Mouse (Mus musculus) layer of hippocampus, adult 9-11 months (tissue): ENCODE results near the gene Bcl6.
A peak's percentile ranks its signal among the peaks of the same experiment; 100 is the strongest.

Source experiments
- DNase-seq: peaks from one replicate; pipeline ENCODE4 v3.0.0; 2022

Gene Bcl6

DNA sequence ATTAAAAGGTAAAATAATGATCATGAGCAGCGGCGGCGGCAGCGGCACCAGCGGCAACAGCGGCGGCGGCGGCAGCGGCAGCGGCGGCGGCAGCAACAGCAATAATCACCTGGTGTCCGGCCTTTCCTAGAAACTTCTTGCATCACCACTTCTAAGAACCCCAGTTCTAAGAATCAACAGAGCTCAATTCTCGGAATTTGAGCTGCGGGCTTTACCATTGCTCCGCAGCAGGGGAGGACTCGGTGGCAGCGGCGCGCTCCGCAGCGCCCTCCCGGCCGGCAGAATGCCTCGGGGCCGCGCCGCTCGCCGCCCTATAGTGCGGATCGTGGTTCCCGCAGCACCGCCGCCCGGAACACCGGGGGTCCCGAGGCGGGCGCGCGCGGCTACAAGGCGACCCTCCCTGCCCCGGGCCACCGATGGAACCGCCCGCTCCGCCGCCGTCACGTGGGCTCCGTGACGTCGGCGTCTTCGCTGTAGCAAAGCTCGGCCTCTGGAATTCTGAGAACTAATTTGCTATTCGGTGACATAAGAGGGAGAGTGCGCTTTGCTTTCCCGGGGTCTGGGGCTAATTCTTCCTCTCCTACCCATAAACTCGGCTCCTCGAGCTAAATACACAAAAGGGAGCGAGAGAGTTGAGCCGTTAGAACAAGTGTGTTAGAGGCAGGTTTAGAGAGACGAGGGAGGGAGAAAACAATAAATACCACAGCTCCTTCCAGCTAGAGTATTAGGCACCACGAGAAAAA lies at the start of gene Bcl6, which contains the start of gene Gm37419:
Gene Bcl6 (minus strand): TSS at position 387 of the 743 bp plus-strand sequence.
Gene Gm37419 (plus strand): TSS at position 17 of the 743 bp plus-strand sequence.
- DNase-seq, result peak; percentile 87

DNA sequence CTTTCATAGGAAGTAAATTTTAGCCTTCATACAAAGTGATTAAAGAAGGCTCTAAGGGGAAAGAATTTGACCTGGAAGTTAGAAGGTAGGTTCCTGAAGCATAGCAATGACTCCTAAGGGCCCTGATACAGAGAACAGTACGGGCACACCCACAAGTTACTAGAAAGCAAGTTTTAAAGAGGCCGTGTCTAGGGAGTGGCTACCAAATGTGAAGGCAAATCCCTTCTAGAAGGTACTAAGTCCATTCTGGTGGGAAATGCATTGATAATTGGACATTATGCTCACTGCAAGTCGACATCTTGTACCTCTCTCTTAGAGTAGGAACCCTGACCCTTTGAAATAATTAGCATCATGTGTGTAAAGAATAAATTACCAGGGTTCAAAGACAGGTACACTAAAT lies 47.7 kb upstream of the Bcl6 start:
- no peak for DNase-seq

DNA sequence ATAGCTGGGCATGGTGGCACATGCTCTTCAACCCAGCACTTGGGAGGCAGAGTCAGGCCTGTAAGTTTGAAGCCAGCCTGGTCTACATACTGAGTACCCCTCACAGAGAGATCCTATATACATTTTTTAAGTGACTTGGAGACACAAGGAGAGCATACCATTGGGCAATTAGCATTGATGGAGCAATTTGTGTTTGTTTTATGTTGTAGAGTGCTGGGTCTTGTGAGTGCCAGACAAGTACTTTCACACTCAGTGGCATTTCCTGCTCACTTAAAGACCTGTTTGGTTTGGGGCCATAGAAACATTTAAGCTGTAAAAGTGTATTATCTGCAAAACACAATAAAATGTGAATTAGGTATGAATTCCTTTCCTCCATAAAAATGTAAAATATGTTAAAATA lies 47.1 kb upstream of the Bcl6 start:
- DNase-seq, result no peak

DNA sequence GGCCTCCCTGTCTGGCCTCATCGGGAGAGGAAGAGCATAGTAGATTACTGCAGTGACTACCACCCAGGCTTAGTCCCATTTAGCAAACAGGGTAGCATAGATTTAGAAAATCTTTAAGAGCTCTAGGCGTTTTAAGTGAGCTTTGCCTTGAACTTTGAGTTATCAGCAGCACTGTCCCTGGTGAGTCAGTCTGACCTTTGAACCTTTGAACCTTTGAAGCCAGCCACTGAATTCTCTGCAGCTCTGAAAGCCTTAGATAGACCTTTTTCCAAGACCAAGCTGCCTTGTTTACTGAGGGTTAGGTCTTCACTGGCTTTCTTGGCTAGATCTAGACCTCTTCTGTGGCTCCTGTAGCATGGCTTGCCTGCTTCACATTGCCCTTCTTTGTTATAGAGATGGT lies 45.8 kb upstream of the Bcl6 start:
- DNase-seq, result no peak

DNA sequence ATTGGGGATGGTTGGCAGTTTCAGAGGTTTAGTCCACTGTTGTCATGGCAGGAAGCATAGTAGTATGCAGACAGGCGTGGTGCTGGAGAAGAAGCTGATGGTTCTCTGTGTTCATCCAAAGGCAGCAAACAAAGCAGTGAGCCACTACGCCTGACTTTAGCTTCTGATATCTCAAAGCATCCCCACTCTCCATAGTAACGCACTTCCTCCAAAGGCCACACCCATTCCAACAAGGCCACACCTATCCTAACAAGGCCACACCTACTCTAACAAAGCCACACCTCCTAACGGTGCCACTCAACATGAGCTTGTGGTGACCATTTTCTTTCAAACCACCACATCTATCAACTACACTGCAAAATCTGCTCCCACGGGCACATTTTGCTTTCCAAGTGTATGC lies 44.6 kb upstream of the Bcl6 start:
- no peak for DNase-seq

DNA sequence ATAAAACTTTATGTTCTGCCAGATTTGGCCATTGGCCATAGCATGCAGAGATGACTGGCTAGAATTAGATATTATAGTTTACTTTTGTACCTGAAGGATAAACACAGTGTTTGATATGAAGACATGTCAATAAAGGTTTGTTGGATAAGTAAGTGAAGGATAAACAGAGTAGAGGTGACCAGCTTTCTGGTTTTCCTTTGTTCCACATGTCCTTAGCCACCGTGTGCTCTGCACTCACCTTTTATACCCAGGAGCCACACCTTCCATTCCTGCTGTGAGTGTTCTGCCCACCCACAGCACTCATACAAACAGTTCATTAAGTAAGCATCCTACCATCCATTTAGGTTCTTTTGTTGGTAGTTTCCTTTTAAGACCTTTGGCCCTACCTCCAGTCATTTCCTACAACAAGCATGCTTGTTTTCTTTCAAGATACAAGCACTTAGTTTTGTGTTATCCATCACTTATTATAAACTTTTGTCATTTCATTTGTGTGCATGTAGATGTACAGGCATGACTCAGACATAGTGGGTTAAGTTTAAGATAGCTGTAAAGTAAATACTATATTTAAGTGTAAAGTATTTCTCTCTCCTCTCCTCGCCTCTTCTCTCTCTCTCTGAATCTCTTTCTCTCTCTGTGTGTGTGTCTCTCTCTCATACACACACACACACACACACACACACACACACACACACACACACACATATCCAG lies 41.5 kb upstream of the Bcl6 start:
- no peak for DNase-seq

DNA sequence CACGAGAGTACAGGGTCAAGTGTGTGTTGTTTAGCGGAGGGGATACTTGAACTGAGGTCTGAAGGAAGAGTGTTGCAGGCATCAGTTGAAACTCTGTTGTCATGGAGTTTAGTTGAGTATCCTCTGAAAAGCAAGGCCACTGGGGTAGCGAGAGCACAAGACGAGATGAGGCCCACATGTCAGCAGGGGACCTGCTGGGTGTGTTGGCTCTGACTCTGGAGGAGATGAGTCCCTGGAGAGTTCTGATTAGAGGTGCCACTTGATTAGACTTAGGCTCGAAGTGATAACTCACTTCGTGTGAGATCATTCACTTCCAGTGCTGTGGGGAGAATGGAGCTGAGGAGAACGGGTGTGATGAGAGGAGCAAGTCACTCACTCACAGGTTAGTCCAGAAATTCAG lies 36.8 kb upstream of the Bcl6 start:
- DNase-seq, result no peak

DNA sequence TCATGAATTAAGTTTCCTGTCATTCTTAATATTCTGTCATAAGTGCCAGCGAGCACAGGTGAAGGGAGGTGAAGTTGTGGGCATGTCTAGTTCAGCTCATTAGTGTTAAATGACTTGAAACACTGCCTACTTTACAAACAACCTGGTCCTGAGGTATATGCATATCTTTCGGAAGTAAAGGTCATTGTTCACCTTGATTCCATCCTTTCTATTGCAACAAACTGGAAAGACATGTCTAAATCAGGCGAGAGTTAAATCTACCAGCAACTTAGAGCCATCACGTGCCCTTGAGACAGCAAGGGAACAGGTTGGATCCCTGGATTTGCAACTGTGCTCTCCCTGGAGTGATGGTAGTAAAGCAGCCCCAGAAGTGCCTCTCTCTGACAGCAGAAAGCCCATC lies 34.0 kb upstream of the Bcl6 start:
- no peak for DNase-seq

DNA sequence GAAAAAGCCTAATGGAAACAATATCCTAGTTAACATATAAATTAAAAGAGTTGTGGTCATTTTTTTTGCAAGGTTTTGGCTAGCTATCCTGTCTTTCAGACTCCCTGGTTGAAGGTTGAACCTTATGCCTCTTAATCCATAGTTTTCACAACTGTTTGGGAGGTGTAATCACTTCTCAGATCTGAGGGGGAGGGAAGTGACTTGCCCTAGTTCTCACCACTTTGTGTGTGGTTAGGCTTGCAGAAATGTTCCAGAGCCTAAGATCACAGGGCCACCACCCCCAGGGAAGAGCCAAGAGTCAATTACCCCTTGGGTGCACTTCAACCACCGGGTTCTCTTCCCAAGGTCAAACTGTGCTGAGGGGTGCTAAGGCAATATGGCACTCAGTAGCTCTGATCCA lies 33.1 kb upstream of the Bcl6 start:
- DNase-seq, result no peak

DNA sequence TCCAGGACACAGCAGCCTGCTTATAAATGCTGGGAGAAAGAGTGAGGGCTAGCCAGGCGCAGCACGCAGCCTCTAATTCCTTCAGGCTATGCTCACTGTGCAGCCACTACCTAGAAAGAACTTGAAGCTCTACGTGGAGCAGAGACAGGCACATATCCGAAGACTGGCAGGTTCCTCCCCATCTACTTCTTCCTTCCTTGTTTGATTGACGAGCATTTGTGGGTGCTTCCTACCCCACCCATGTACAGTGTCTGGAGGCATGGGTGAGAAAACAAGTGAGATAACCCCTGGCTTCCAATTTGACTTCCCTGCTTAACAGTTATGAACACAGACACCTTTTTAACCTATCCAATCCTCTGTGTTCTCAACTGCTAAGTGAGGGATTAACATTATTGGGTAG lies 28.1 kb upstream of the Bcl6 start:
- DNase-seq, result no peak

DNA sequence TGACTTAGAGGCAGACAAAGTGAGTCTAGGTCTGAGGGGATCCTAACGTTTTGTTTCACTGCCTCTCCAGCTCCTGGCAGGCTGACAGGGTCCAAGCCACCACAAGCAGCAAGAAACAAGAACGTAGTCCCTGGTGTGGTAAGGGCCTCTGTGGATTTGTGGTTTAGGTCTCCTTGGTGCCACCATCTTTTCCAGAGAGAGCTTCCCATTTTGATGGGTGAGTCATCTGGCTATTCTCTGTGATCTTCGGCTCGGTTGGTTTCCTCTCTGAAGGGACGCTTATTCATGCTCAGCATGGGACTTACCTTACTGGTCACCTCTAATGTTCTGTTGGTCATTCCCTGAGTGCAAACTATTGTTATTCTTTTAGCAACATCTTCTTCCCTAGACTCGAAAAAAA lies 27.6 kb upstream of the Bcl6 start:
- DNase-seq, result no peak

DNA sequence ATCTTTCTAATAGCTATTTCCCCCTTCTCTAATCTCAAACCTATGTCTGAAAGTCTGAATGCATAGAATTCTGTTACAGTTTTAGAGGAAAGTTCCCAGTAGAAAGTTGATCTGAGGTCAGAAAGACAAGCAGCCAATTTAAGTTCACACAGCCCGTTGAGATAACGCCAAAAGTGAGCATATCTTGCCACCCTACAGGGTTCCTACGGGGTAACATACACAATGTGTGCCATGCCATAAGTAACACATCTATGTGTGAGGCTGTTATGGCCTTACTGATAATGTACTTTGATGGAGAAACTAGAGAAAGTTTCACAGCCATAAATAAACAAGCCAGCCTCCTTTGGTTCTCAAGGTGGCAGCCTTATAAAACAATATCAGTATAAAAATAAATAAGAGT lies 25.7 kb upstream of the Bcl6 start:
- DNase-seq, result no peak

DNA sequence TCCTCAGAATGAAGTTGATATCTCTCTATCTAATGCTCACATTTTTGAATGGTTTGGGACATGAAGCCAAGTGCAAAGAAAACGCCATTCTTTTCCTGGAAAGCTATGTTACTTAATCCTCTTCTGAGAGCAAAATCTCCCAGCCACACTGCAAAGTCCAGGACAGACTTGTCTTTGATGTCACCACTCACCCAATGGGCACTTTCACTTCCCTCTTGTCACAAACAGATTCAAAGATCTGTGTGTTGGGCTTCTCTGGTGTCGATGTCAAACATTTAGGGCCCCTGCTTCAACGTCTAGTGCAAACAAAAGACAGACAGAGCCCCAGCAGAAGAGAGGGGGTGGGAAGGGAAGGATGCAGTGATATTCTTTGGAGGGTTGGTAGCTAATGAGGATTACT lies 23.4 kb upstream of the Bcl6 start:
- DNase-seq, result no peak

DNA sequence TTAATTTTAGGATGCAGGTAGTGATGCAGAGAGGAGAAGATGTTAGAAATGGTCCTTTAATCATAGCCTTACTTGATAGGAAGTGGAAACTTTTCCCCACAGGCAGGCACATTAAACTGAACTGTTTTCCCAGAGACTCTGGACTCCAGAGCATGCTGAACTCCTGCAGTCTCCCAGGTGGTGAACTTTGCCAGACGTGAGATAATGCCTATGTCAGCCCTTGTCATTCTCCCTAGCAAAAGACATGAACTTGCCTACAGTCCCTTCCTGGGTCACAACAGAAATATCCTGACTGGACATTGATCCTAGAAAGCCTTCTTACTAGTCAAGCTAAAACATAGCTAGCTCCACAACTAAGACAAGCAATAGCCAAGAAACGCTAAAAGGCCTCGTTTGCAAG lies 22.7 kb upstream of the Bcl6 start:
- no peak for DNase-seq

DNA sequence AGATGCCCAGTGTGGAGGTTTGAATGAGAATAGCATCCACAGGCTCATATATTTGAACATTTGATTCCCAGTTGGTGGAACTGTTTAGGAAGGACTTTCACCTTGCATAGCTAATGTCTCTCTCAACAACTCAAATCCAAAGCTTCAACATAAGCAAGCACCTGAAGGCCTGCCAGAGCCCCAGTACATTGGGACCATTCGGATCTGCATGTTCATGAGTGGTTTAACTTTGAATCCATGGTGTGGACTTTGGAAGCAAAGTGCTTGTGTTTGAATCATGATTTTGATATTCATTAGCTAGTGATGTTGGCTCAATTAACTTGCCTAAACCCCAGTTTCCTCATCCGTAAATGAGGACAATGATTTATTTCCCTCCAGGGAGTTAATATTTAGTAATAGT lies 21.2 kb upstream of the Bcl6 start:
- no peak for DNase-seq

DNA sequence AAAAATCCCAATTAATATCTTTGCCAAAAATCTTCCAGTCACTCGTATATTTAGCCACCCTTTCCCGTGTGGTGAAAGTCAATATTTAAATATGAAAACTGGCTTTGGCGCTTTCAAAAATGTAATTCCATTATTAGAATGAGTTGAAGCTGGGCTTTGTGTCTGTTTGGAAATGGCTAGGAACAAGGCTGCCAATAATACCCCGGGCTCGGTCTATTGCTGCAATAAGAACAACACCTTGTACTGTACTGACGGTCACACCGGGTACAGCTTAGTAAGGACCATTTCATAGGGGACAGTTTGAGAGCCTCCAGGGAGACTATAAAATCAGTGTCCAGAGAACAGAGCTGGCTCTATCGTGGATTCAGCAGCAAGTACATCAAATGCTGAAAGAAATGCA lies 17.3 kb upstream of the Bcl6 start:
- no peak for DNase-seq

DNA sequence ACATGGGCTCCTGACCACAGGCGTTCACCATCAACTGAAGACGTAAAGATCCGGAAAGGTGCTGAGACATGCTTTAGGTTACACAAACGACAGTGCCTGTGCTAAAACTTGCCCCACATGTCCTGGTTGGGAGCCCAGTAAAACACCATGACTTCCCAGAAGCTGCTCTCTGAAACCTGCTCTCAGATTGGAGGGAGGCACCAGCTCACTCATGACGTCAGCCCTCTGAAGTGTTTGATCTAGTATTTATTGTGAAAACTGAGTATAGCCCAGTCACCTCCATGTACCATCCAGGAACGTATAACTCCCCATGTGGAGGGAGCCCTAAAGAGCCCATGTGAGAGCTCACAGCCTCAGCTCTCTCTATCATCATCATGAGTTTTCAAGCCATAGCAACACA lies 9.3 kb upstream of the Bcl6 start:
- DNase-seq, result no peak

DNA sequence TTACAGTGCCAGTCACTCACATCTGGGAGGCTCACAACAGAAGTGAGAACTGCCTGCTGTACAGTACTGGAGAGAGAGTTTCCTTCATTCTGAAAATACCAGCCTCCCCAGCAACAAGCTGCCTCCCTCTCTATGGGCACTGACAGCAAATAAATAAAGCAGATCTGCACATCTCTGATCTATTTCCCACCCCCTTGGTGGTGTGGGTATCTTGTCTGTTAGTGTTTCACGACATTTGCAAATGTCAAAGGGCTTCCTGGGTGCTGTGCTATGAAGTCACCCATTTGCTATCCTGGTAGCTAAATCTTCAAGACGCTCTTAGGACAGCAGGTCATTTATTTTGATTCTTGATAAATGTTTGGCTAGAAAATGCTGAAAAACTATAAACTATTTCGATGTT lies 8.6 kb upstream of the Bcl6 start:
- DNase-seq, result no peak

DNA sequence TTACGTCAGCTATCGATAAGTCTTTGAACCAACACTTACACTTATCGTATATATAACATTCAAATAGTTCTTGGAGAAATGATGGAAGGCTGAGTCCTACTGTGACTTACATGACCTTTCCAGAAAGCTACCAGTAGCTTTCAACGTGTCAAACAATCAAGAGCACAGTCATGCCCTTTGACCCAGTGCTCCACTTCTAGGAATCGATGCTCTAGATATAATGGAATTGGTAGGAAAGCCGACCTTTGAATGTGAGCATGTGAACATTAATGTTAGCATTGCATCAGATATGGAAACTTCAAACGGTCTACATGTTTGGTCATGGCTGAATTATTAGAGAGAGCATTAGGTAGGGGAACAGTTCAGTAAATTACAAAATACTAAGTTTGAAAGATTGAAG lies 7.7 kb upstream of the Bcl6 start:
- no peak for DNase-seq

DNA sequence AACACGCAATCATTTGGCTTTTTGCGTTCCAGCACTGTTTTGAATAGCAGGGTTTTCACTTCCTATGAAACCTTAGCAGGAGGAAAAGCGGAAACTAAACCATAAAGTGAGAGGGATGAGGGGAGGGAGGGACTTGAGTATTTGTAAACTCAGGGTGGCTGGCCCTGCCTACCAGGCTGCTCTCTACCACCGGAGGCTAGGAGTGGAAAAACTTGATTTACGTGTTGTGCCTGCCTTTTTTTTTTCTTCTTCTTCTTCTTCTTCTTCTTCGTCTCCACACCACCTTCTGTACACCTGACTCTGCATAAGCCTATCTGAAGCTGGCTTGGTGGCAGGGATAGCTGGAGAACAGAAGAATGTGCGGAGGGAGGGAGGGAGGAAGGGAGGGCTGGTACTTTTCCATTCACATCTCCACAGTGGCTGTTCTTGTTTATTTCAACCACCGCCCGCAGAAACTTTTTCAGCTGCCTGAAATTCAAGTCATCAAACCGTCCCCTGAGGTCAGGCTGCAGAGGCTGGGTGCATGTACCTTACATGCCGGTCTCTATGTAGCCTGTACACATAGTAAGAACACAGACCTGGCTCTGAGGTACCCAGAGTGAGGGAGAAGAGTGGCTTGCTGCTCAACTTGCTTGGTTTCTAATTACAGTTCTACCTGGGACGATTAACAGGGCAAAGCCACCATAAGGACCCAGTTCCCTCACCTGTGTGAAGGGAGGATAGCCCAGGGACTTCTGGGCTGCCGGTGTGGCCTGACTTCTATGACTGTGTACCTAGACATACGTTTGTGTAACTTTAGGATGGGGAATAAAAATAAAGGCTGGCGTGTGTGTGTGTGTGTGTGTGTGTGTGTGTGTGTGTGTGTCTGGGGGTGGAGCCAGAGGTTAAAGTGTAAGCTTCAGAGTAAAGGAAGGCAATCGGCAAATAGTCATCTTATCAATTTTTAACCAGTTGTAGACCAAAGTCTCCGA lies 5.0 kb upstream of the Bcl6 start:
- no peak for DNase-seq

DNA sequence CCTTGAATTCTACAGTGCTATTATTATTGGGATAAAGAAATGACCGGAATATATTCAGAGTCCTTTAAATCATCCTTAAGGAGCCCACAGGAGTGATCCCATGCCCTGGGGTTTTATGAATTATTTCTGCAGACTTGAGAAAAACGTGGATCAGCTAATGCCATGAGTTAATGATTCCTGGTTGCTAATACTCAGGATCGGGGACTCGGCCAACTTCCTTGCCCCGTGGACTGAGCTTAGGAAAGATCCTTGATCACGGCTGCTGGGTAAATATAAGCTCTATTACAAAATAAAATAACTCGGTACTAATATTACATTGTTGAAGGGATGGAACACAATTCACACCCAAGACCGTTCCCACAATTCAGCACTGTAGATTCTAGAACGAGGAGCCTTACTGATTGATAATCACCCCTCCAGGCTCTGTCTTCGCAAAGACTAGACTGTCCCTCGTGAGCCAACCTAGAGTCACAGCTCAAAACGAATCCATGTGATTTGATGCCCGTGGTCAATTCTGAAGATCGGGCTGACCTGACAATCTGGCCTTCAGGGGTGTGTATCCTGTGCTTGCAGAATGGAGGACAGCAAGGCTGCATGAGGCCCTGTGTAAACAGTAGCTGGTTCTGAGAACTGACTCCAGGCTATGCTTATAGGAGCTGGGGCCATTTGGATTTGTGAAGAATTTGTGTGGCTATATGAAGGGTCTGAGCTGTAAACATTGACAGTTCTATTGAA lies 3.4 kb upstream of the Bcl6 start:
- no peak for DNase-seq

DNA sequence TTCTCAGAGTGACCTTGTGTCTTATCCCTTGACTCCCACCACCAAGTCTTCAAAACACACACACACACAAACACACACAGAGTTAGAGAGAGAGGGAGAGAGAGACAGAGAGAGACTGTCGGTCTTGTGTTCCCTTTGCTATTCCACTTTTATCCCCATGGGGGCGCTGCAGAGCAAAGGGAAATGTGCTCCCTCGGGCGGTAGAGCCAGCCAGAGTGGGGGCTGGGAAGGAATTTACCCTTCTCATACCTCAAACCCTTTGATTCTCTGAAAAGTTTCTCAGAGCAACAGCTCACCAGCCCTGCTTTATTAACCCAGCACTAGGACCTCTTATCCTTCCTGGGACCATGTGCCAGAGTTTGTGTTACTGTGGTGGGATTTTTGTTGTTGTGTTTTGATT lies 2.5 kb upstream of the Bcl6 start:
- DNase-seq, result peak; percentile 82
